Mouse (Mus musculus) adrenal gland, adult 8-10 months (tissue): ENCODE data around the gene Hand1. TPM values are rescaled to one million over a fixed set of nuclear protein-coding genes. Genes with fewer than 3 reads are reported as not detected.
"Not testable (repeated sequence)": the region's sequence is repeated elsewhere in the genome, so short reads cannot be mapped to it uniquely, and the experiment has no call there.

Experiments used
- DNase-seq: peaks from one replicate; pipeline ENCODE4 v3.0.0; 2022
- total RNA-seq, 4 experiments: library from RNA; stranded (reverse); gene quantifications; 2 replicates each; pipeline ENCODE4 v1.2.4; 2022

Gene Hand1
- total RNA-seq: 10 to 100 TPM; 10.5 to 28.1 (median 17.4) TPM

- DNase-seq: no peak
Observed at GRCm38 (mm10) chr11:57832552-57833201, at the start of gene Hand1. Hand1 (minus strand) TSS chr11:57832818.

GRCm38 (mm10) chr11:57876157-57876556, 43.5 kb upstream of the Hand1 start:
- no peak for DNase-seq

GRCm38 (mm10) chr11:57873014-57873413, 40.4 kb upstream of the Hand1 start:
- no peak for DNase-seq

GRCm38 (mm10) chr11:57868753-57869460, 36.3 kb upstream of the Hand1 start:
- DNase-seq: no peak

GRCm38 (mm10) chr11:57866466-57866865, 33.8 kb upstream of the Hand1 start:
- no peak for DNase-seq

GRCm38 (mm10) chr11:57864577-57864976, 32.0 kb upstream of the Hand1 start:
- no peak for DNase-seq

GRCm38 (mm10) chr11:57862088-57862487, 29.5 kb upstream of the Hand1 start:
- no peak for DNase-seq

GRCm38 (mm10) chr11:57857709-57858108, 25.1 kb upstream of the Hand1 start:
- DNase-seq: no peak

- no peak for DNase-seq
Observed at GRCm38 (mm10) chr11:57853571-57853970, 21.0 kb upstream of the Hand1 start.

- DNase-seq: no peak
Observed at GRCm38 (mm10) chr11:57850931-57851330, 18.3 kb upstream of the Hand1 start.

GRCm38 (mm10) chr11:57850298-57850697, 17.7 kb upstream of the Hand1 start:
- no peak for DNase-seq

- no peak for DNase-seq
Observed at GRCm38 (mm10) chr11:57847396-57847795, 14.8 kb upstream of the Hand1 start.

- DNase-seq: not testable (repeated sequence)
Observed at GRCm38 (mm10) chr11:57846421-57847363, 14.1 kb upstream of the Hand1 start.

GRCm38 (mm10) chr11:57841391-57841790, 8.8 kb upstream of the Hand1 start:
- DNase-seq: no peak

- DNase-seq: no peak
Observed at GRCm38 (mm10) chr11:57840986-57841385, 8.4 kb upstream of the Hand1 start.

- DNase-seq: no peak
Observed at GRCm38 (mm10) chr11:57837861-57838680, 5.5 kb upstream of the Hand1 start.

GRCm38 (mm10) chr11:57836872-57837680, 4.5 kb upstream of the Hand1 start:
- DNase-seq: no peak

- no peak for DNase-seq
Observed at GRCm38 (mm10) chr11:57836401-57836800, 3.8 kb upstream of the Hand1 start.

- DNase-seq: no peak
Observed at GRCm38 (mm10) chr11:57835931-57836330, 3.3 kb upstream of the Hand1 start.

GRCm38 (mm10) chr11:57835331-57835730, 2.7 kb upstream of the Hand1 start:
- DNase-seq: no peak

GRCm38 (mm10) chr11:57834031-57834430, 1.4 kb upstream of the Hand1 start:
- no peak for DNase-seq
